Mouse (Mus musculus): ENCODE measurements around the gene Srxn1.

DNA sequence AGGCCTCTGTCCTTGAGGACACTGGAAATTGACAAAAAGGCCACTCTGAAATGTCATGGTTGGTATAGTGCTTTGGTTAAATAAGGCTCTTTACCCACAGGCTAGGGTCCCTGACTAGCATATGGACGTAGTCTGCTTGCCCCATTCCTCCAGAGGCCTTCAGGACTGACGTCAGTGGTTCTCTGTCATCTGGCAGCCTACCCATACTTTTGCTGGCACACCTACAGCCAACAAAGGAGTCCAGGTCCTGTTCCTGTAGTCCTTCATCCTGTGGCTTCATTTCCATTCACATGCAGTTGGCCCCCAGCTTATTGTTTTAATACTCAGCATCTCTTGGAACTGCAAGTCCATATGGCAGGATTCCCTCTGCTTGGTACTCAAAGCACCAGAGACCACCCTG is 8.4 kb upstream of the Srxn1 start:
- TF ChIP-seq FLI1 (IDR thresholded peaks at IDR 0.05; ENCODE audit: low read length), result no peak
- TF ChIP-seq GATA1 (IDR thresholded peaks at IDR 0.05; ENCODE audit: borderline replicate concordance, low read length), result no peak
